In the genomic region with DNA sequence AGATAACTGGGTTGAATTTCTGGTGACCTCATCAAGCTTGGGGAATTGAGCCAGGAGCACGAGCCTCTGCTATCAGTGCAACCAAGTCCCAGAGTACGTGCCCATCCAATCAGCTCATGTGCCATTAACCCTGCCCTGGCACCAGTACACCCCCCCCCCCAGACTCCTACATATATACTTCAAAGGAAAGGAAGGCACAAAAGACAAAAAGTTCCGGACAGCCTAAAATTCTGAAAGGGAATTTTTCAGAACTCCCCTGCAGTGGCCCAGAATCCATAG, we compare ENCODE assay signal across 2 mouse cellular contexts.
A peak's percentile ranks its signal among the peaks of the same experiment; 100 is the strongest.
TF ChIP-seq lines count a peak whose summit lies in the region.

No protein-coding gene starts in this region.

TF ChIP-seq in CH12.LX, 34 proteins besides CTCF, POLR2A, EP300 and RAD21:
- TF ChIP-seq MYC (IDR thresholded peaks at IDR 0.05; ENCODE audit: low read depth, low read length) (no peak), MEF2A (IDR thresholded peaks at IDR 0.05; ENCODE audit: borderline replicate concordance, low read depth, low read length) (no peak), TCF12 (IDR thresholded peaks at IDR 0.05; ENCODE audit: low read depth, low read length) (no peak), SIN3A (IDR thresholded peaks at IDR 0.05; ENCODE audit: low read length) (0 out of 2 replicates have a peak, but pooled peaks have one; percentile 8)

TF ChIP-seq in MEL, 35 proteins besides CTCF, POLR2A, EP300 and RAD21:
- peak; percentile 14; the same call in 1 of the 2 replicates for TF ChIP-seq BHLHE40 (IDR thresholded peaks at IDR 0.05; ENCODE audit: borderline replicate concordance, low read depth, low read length)
- no peak for TF ChIP-seq CHD1 (IDR thresholded peaks at IDR 0.05; ENCODE audit: low read depth, low read length)
